Mouse (Mus musculus) olfactory bulb, adult 2 months (tissue): ENCODE data around the gene Cbfa2t2. TPM values are rescaled to one million over a fixed set of nuclear protein-coding genes. Genes with fewer than 3 reads are reported as not detected.

Experiments used
- H3K27ac ChIP-seq: fragments of 200-500 bp; 2 replicates; pipeline ENCODE4 v1.5.1; 2012; ENCODE audit warnings: low read depth, low read length; ENCODE audit not compliant: insufficient read depth
- H3K4me1 ChIP-seq: fragments of 200-500 bp; 2 replicates; pipeline ENCODE4 v1.6.1; 2012; ENCODE audit warnings: low read length; ENCODE audit not compliant: control insufficient read depth, insufficient read depth
- H3K4me3 ChIP-seq: fragments of 200-500 bp; 2 replicates; pipeline ENCODE4 v1.5.1; 2012; ENCODE audit warnings: mild to moderate bottlenecking, low read depth, low read length, moderate library complexity; ENCODE audit not compliant: insufficient read depth
- CTCF ChIP-seq: fragments of 200-500 bp; IDR thresholded peaks from 2 replicates; pipeline ENCODE4 v1.5.1; 2012; ENCODE audit warnings: low read depth, mild to moderate bottlenecking, low read length, moderate library complexity; ENCODE audit not compliant: insufficient read depth
- POLR2A ChIP-seq: fragments of 200-500 bp; IDR thresholded peaks from 2 replicates; pipeline ENCODE4 v1.6.1; 2012; ENCODE audit warnings: mild to moderate bottlenecking, low read depth, low read length, moderate library complexity; ENCODE audit not compliant: insufficient read depth
- WGBS: fragments of 180-500 bp; shearing (Covaris S2); methylation state at CpG from one replicate; pipeline ENCODE4 v1.1.7; 2018; 5-methylcytosine and 5-hydroxymethylcytosine counted together
- polyA plus RNA-seq: library from polyadenylated mRNA; stranded (reverse); fragments of >200 nt; gene quantifications from 2 replicates; pipeline ENCODE4 v1.2.4, GENCODE M21; 2012; ENCODE audit warnings: low replicate concordance; ENCODE audit not compliant: missing spikeins, insufficient read depth, insufficient read length

Gene Cbfa2t2
- polyA plus RNA-seq, 1 experiment: not detected

- H3K27ac ChIP-seq: no peak overlapping the region
- no peak overlapping the region for H3K4me3 ChIP-seq
- no peak for TF ChIP-seq CTCF
- TF ChIP-seq POLR2A: no peak
- peaks cover 7% of the 10 kb centered on the region for H3K4me1 ChIP-seq
- 66% methylated on average over 3 of the region's 3 CpGs for WGBS
These were observed 73.9 kb downstream of the Cbfa2t2 start for GRCm38 (mm10) chr2:154510141-154510540.

GRCm38 (mm10) chr2:154516944-154517343 lies 80.7 kb downstream of the Cbfa2t2 start:
- no peaks in the 10 kb centered on the region for H3K4me1 ChIP-seq
- no peak overlapping the region for H3K27ac ChIP-seq
- no peak for TF ChIP-seq CTCF
- no peak for TF ChIP-seq POLR2A
- WGBS: 67% methylated on average over 3 of the region's 3 CpGs
- H3K4me3 ChIP-seq: no peak overlapping the region

GRCm38 (mm10) chr2:154517424-154517823 lies 81.1 kb downstream of the Cbfa2t2 start:
- H3K27ac ChIP-seq: no peak overlapping the region
- no peak for TF ChIP-seq POLR2A
- no peak for TF ChIP-seq CTCF
- 67% methylated on average over 5 of the region's 5 CpGs for WGBS
- no peak overlapping the region for H3K4me3 ChIP-seq
- H3K4me1 ChIP-seq: no peaks in the 10 kb centered on the region

GRCm38 (mm10) chr2:154521449-154521848 lies 85.2 kb downstream of the Cbfa2t2 start:
- Histone ChIP-seq H3K27ac (no peak overlapping the region), H3K4me3 (no peak overlapping the region), H3K4me1 (no peaks in the 10 kb centered on the region)
- TF ChIP-seq POLR2A (no peak), CTCF (no peak)

GRCm38 (mm10) chr2:154522334-154522733 lies 86.1 kb downstream of the Cbfa2t2 start:
- no peak overlapping the region for H3K27ac ChIP-seq
- WGBS: 96% methylated on average over 5 of the region's 5 CpGs
- H3K4me1 ChIP-seq: no peaks in the 10 kb centered on the region
- TF ChIP-seq POLR2A: no peak
- TF ChIP-seq CTCF: no peak
- no peak overlapping the region for H3K4me3 ChIP-seq

GRCm38 (mm10) chr2:154525285-154525684 lies 89.0 kb downstream of the Cbfa2t2 start:
- WGBS: 86% methylated on average over 2 of the region's 2 CpGs
- no peak overlapping the region for H3K27ac ChIP-seq
- TF ChIP-seq CTCF (no peak), POLR2A (no peak)

GRCm38 (mm10) chr2:154526531-154526930 lies 90.2 kb downstream of the Cbfa2t2 start:
- no peak for TF ChIP-seq POLR2A
- no peak for TF ChIP-seq CTCF
- Histone ChIP-seq H3K4me3 (no peak overlapping the region), H3K4me1 (no peaks in the 10 kb centered on the region), H3K27ac (no peak overlapping the region)
- WGBS: 46% methylated on average over 3 of the region's 3 CpGs

More at GRCm38 (mm10) chr2:154525285-154525684, 89.0 kb downstream of the Cbfa2t2 start:
- no peaks in the 10 kb centered on the region for H3K4me1 ChIP-seq
- no peak overlapping the region for H3K4me3 ChIP-seq

- Histone ChIP-seq H3K4me1 (no peaks in the 10 kb centered on the region), H3K4me3 (no peak overlapping the region), H3K27ac (no peak overlapping the region)
- TF ChIP-seq CTCF (no peak), POLR2A (no peak)
- 53% methylated on average over 3 of the region's 3 CpGs for WGBS
These were observed 96.6 kb downstream of the Cbfa2t2 start for GRCm38 (mm10) chr2:154532888-154533287.

- Histone ChIP-seq H3K27ac (no peak overlapping the region), H3K4me3 (no peak overlapping the region), H3K4me1 (peaks cover 4% of the 10 kb centered on the region; the same call in 1 of the 2 replicates)
- TF ChIP-seq POLR2A: no peak
- no peak for TF ChIP-seq CTCF
- 97% methylated on average over 12 of the region's 12 CpGs for whole genome bisulfite sequencing
These were observed 98.5 kb downstream of the Cbfa2t2 start for GRCm38 (mm10) chr2:154534704-154535270.

GRCm38 (mm10) chr2:154538310-154538709 lies 102.0 kb downstream of the Cbfa2t2 start:
- no peak overlapping the region for H3K27ac ChIP-seq
- peaks cover 4% of the 10 kb centered on the region; the same call in 1 of the 2 replicates for H3K4me1 ChIP-seq
- TF ChIP-seq POLR2A (no peak), CTCF (no peak)
- H3K4me3 ChIP-seq: no peak overlapping the region
- WGBS: 42% methylated on average over 2 of the region's 2 CpGs
